Mouse (Mus musculus) heart, adult 8-10 months (tissue): ENCODE data around the gene Wdr83. TPM values are rescaled to one million over a fixed set of nuclear protein-coding genes. Genes with fewer than 3 reads are reported as not detected.
A peak's percentile ranks its signal among the peaks of the same experiment; 100 is the strongest.
"Not testable (repeated sequence)": the region's sequence is repeated elsewhere in the genome, so short reads cannot be mapped to it uniquely, and the experiment has no call there.

Experiments
- DNase-seq: peaks from one replicate; pipeline ENCODE4 v3.0.0; 2022; ENCODE audit warnings: low spot score
- total RNA-seq, 4 experiments: library from RNA; stranded (reverse); gene quantifications; 2 replicates each; pipeline ENCODE4 v1.2.4; 2022

Gene Wdr83
- total RNA-seq = 10 to 100 TPM; 26.6 to 32.4 (median 30.0) TPM

DNA sequence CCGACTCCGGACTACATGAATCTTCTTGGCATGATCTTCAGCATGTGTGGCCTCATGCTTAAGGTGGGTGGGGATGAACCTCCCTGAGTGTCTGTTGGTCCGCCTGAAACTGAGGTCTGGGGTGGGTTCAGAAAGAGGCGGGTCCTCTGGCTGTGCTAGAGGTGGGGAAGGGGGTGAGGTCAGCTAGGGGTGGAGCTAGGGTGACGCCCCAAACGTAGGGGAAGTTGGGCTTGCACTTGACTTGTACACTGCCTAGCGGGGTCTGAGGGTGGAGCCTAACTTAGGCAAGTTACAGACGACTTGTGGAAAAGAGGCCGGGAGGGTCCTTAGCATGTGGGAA lies at the start of gene Wdr83:
Gene Wdr83, minus strand, starts transcription at position 91 of the 340 bp plus-strand sequence.
- DNase-seq = no peak

DNA sequence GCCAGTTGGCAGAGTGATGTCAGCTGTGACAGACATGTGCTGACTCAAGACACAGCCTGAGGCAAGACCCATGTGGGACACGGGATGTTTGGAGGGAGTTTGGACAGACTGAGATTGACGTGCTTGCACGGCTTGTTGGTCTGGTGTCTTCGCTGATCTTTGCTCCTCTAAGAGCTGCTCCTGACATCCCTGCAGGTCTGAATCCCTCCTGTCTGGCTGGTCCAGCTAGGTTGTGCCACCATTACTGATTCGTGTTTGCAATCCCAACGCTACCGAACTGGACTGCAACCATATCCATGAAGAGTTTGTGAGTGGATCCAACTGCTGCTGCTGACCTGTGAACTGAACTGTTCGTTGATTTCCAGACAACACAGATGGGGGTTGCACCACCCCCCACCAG lies 42.6 kb upstream of the Wdr83 start:
- no peak for DNase-seq

DNA sequence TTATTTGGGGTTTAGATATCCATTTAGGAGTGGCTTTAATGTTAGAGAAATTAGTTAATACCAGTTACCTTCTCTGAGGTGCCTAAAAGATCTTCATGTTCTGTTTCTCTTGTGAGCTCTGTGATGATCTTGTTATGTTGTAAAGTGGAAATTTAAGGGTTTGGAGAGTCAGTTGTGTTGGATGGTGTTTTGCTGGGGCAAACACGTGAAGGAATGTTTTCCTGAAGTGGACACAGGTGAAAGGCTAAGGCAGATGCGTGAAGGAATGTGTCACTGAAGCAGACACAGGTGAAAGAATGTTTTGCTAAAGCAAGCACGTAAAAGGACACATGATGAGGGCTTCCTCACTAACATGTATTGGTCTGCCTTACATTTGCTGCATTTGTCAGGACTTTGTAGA lies 41.9 kb upstream of the Wdr83 start, which contains the start of gene Zfp791:
Gene Zfp791, minus strand, starts transcription at position 101 of the 400 bp plus-strand sequence.
- no peak for DNase-seq

DNA sequence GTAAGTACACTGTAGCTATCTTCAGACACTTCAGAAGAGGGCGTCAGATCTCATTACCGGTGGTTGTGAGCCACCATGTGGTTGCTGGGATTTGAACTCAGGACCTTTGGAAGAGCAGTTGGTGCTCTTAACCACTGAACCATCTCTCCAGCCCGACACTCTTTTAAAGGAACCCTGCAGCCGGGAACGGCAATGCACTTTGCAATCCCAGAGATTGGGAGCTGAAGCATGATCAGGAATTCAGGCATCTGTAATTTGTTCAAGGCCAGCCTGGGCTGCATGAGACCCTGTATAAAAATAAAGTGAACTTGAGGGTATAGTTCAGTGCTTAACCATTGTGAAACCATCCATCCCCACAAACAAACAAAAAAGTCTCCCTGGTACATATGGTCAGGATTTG lies 39.1 kb upstream of the Wdr83 start:
- DNase-seq = not testable (repeated sequence)

DNA sequence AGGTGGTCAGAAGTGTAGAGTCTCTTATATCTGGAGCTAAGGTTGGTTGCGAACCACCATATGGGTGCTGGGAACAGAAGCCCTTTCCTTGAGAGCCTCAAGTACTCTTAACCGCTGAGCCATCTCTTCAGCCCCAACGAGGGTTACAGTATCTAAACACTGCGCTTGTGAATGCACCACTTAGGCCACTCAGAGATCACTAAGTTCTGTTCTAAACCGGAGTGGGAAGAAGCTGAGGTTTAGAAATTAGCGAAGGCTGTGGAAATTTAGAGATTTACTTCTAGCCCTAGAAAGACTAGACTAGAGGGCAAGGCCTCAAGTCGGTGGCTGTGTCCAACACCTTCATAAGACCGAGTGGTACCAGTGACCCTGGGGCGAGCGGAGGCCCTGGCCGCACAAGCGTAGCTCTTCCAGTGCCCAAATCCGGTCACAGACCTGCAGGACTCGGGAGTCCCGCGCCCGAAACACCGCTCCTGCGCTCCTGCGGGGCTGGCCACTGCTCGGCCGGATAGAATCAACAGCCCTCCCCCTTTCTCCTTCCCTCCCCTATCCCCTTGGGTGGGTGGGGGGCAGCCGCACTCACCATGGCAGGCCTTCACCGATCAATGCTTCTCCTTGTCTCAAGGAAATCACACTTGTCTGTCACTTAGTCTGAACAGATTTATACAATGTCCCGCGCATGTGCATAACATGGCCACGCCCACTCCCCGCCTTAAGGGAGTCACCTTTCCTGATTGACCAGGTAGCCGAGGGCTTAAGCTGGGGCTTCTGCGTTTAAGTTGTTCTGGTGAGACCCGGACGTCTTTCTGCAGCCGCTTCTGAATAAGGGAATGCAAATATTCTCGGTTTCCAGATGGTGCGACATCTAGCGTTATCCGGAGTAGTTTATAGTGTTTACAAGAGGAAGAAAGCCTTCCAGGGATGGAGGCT lies 38.2 kb upstream of the Wdr83 start:
- DNase-seq = peak; percentile 84

DNA sequence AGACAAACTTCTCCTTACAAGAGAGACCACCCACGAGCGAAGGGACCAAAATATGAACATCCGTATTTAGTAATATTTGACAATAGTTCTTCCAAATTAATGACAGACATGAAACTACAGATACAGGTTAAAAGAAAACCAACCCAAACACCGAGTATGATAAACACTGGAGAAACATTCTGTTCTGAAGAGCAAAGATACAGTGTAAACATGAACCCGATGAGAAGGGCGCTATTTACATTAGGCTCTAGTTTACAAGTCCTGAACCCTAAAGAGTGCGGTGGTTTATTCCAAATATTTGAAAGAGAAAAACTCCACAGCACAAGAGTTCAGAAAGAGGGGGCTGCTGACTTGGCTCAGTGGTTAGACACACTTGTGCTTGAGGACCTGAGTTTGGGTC lies 35.9 kb upstream of the Wdr83 start:
- DNase-seq = no peak

DNA sequence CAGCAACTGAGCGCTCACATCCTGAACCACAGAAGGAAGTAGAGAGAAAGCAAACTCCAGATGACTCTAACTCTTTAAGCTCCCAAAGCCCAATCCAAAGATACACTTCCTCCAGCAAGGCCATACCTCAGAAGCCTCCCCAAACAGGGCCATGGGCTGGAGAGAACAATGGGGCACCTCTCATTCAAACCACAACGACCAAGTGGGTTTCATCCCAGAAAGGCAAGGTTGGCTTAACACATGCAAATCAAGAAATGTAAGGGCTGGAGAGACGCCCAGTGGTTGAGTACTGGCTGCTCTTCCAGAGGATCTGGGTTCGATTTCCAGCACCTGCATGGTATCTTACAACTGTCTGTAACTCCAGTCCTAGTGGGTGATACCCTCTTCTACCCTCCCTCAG lies 34.4 kb upstream of the Wdr83 start:
- no peak for DNase-seq

DNA sequence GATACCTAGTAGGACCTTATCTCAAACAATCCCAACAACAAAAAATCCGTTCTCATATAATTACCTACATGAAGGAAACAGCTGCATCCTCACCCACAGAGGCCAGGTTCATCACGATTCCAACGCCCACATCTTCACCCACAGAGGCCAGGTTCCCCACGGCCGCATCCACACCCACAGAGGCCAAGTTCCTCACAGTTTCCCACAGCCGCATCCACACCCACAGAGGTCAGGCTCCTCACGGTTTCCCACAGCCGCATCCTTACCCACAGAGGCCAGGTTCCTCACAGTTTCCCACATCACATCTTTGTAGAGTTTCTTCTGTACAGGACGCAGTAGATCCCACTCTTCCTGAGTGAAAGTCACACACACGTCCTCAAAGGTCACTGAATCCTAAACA lies 32.1 kb upstream of the Wdr83 start:
- DNase-seq = no peak

DNA sequence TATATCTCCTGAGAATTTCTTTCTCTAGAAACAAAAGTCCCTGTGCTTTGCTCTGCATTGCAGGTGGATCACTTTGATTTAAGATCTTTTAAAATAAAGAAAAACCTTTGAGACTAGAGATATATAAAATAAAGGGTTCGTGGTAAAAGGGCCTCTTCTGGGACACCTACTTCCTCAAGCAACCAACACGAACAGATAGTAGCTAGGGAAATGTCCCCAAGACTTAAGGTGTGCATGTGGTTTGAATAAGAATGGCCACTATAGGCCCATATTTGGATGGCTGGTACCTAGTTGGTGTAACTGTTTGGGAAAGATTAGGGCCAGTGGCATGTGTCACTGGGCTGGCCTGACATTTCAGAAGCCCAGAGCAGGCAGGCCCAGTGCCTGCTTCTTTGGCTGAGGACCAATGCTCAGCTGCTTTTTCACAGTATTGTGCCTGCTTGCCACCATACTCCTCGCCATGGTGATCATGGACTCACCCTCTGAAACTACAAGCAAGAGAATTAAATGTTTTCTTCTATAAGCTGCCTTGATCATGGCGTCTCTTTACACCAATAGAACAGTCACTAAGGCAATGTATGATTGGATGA lies 19.1 kb upstream of the Wdr83 start:
- DNase-seq = no peak

DNA sequence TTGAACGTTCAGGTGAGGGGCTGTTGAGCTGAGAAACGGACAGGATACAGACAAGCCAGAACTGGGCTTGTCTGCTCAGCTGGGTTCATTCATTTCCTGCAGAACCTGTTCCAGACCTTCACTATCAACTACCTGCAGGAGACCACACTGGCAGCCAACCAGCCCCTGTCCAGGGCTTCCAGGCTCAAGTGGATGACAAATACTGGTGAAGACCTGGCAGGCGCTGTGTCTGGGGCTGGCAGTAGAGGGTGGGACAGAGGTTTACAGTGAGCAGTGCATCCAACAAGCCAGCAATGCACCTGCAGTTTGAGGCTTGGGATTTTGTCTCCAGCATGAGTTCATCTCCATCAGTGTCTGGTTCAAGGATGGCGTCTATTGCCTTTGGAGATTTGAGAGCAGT lies 15.7 kb upstream of the Wdr83 start:
- no peak for DNase-seq

DNA sequence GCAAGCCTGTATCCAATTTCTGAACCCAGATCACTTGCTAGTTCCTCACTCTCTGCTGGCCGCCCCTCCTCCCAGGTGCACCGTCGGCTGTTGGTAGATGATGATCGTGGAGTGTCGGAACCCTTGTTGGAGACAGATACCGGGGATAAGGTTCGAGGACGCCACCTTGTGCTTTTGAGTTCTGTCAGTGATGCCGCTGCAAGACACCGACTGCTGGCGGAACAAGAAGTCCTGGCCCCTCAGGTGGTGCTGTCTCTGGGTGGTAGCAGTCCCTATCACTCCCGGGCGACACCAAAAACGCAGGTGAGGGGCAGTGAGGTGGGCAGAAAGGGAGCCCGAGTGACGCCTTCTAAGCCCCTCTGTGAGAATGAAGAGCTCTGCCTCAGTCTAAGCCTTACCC lies 15.1 kb upstream of the Wdr83 start:
- DNase-seq = no peak

DNA sequence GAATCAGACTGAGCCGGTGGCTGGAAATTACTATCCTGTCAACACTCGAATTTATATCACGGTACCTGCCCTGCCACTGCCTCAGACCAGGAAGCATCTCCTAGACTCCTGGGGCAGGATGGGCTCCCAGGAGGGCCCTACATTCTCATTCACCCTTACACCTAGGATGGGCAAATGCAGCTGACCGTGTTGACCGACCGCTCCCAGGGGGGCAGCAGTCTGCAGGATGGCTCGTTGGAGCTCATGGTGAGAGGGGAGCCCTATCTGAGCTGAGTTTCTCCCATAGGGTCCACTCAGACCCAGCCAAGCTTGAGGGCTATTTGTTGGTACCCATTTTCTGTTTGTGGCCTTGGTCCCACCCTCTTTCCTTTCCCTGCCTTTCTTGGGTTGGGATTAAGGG lies 14.5 kb upstream of the Wdr83 start:
- no peak for DNase-seq

DNA sequence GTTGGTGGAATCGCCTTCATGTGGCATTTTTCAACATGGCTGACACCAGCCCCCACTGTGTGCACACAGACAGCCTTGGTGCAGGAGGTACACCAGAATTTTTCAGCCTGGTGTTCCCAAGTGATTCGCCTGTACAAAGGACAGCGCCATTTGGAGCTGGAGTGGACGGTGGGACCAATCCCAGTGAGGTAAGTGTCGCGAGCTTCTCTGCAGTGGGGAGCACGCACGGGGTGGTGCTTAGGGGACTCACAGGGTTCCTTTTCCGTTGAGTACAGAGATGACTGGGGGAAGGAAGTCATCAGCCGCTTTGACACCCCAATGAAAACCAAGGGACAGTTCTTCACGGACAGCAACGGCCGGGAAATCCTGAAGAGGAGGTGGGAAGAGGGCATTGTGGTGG lies 13.9 kb upstream of the Wdr83 start:
- DNase-seq = no peak

DNA sequence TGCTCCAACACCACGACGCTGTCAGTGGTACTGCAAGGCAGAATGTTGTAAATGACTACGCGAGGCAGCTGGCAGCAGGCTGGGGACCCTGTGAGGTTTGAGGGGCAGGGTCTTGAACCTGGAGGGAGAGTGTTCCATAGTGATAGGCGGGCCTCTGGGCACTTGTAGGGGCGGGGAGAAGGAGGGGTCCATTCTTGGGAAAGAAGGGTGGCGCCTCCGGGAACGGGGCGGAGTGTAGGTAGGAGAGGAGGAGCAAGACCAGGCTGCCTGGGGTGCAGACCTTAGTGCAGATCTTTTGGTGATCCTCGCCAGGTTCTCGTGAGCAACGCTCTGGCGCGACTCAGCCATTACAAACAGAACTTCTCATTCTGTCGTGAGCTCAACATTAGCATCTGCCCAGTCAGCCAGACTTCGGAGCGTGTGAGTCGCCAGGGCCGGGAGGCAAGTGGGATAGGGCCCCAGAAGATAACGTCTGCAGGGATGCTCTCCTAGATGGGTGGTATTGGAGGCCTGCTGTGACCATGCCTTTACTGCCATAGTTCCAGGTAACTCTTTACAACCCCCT lies 10.5 kb upstream of the Wdr83 start:
- no peak for DNase-seq

DNA sequence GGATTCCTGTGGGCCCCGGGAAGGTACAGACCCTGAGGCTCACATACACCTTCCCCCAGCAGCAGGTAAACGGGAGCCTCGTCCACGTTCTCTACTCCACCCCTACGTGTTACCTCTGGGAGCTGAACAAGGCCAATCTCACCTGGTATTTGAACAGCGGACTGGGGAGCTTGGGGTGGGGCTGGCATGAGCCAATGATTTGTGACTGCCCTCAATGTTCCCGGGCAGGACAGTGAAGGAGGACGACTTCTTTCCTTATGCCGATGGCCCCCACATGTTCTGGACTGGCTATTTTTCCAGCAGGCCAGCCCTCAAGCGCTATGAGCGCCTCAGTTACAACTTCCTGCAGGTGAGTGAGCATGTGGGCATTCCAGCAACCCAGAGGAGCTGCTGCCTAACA lies 9.8 kb upstream of the Wdr83 start:
- DNase-seq = no peak

DNA sequence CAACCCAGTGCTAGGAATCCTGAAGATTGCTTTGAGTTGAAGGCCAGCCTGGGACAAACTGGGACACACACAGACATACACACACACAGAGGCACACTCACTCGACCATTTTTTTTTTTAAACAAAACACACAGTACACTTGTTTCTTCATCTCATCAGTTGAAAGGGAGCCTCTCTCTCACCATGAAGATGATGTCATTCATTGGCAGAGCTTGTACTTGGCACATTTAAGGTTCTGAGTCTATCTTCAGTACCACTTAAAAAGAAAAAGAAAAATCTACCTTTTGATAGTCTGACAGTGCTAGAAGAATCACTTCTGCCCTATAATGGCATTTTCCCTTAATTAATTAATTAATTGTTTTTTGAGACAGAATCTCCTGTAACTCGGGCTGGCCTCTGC lies 7.7 kb upstream of the Wdr83 start:
- no peak for DNase-seq

DNA sequence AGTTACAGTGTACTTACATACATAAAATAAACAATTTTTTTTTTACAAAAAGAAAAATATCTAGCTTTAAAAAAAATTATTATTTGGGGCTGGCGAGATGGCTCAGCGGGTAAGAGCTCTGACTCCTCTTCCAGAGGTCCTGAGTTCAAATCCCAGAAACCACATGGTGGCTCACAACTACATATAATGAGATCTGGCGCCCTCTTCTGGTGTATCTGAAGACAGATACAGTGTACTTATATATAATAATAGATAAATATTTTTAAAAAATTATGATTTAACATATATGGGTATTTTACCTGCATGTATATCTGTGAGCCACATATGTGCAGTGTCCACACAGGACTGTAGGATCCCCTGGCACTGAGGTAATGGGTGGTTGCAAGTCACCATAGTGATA lies 5.1 kb upstream of the Wdr83 start:
- DNase-seq = no peak

DNA sequence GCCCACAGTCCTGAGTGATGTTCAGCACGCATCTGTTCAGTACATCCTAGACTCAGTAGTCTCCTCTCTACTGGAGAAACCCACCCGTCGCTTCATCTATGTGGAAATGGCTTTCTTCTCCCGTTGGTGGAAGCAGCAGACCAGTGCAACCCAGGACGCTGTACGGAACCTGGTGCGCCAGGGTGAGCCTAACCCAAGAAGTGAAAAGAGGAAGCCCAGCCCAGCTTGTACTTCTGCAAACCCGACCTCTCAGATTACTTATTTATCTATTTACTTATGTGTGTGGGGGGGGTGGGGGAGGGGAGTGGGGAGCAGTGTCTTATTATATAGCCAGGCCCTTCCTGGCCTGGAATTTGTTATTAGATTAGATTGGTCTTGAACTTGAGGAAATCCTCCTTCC lies 3.5 kb upstream of the Wdr83 start:
- DNase-seq = no peak

DNA sequence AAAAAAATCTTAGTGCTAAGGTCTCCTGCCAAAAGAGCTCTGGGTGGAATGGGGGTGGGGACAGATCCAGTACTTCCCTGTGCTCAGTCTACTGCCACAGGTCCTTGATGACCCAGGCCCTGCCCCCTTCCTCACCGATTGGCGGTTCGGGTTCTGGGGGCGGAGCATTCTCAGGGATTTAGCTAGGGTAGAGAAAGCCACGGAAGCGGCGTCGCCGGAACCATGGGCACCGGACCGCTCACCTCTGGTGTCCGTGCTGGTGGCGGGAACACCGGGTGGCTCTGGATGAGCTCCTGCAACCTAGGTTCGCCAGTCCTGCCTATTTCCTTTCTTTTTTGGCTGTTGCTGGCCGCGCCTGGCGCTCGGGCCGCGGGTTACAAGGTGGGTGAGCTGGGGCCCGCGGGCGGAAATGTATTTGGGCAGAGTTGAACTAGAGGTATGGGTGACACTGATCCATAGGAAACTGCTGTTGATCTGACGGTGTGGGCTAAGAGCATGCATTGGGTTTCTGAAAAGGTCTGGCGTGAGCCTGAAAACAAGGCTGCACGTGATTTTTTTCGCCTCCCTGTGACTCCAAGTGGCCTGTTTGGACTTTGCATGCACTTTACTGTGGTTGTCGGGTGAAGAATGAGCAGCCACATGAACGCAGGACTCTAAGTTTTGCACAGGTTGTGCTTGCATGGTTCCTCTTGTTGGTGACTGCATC lies 2.2 kb upstream of the Wdr83 start, which contains the start of gene Man2b1:
Gene Man2b1, plus strand, starts transcription at position 163 of the 706 bp plus-strand sequence.
- peak; percentile 90 for DNase-seq

DNA sequence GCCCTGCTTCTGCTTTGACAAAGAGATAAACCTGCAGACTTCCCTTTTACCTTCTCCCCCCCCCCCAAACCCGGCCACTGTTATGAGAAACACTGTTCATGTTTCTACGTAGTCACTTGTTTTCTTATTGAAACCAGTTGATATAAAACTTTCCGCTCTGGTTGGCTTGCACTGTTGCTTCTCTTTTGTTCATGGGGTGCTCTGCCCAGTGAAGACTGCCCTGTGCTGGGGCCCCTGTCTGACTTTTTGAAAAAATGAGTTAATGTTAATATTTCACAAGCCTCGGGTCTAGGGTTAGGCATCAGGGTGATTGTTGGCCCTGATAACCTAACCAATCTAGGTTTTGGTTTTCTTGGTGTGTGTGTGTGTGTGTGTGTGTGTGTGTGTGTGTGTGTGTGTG lies 1.1 kb upstream of the Wdr83 start:
- DNase-seq = not testable (repeated sequence)

DNA sequence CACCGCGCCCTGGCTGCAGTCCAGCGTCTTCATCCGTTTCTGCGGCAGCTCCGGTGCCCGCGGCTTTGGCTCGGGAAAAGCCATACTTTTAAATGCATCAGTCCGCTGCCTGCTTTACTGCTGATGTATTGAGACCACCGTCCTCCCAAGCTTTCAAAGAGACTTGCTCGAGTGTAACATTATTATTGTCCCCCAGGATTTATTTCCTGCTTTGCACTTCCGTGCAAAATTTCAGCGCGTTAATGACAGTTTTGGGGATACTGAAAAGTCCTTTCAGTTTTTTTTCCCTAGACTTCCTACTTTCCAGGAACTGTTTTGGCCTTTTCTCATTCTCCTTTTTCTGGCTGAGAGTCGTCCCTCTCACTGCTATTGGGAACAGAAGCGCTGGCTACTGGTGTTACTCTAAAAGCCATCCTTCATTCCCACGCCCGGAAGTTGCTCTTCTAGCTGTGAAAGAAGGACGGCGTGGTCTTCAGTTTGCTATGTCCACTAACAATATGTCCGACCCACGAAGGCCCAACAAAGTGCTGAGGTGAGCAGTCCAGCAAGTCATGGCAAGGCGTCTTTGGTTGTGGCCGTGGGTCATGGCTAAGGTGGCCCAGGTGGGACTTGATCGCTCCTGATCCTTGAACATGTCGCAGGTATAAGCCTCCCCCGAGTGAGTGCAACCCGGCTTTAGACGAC lies 432 bp downstream of the Wdr83 start, which contains the start of gene Wdr83os:
Gene Wdr83os, plus strand, starts transcription at position 209 of the 684 bp plus-strand sequence.
- DNase-seq = peak; percentile 63

DNA sequence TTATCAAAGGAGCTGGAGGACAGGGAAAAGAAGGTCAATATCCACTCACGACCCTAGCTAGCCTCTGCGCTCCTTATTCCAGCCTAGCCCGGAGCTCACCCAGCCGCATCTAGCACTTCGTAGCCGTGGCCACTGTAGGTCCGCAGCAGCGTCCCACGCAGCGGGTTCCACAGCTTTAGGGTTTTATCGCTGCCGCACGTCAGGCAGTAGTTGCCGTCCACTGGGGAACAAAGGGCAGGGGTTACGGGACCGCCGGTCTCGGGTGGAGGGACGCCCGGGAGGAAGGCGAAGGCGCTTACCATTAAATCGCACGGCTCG lies 933 bp downstream of the Wdr83 start:
- DNase-seq = no peak
